Mouse (Mus musculus): Measurements from ENCODE around the gene Ssbp4.
A peak's percentile ranks its signal among the peaks of the same experiment; 100 is the strongest.

Ssbp4 gene

DNA sequence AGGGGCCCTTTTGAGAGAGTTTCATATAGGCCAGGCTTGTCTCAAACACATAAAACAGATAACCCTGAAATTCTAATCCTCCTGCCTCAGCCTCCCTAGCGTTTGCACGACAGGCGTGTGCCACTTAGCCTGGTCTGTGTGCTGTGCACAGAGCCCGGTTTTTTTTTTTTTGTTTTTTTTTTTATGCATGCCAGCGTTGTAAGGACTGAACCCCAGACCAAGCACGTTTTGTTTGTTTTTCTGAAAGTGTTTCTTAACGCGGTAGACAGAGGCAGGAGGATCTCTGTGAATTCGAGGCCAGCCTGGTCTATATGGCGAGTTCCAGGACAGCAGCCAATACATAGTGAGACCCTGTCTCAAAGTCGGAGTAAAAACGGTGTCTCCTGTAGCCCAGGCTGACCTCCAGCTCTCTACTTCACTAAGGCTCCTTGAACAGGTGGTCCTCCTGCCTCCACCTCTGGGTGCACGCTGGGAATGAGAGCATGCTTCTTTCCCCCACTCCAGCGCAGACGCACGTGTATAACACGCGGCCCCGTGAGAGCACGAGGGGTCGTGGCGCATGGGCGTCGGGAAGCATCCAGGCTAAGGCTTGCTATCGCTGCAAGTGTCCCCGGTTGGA, at the start of gene Ssbp4:
TSS of gene Ssbp4 (minus strand) at position 124 of the 619 bp plus-strand sequence.
- no peak for DNase-seq (ENCODE audit: low read depth, low spot score)

DNA sequence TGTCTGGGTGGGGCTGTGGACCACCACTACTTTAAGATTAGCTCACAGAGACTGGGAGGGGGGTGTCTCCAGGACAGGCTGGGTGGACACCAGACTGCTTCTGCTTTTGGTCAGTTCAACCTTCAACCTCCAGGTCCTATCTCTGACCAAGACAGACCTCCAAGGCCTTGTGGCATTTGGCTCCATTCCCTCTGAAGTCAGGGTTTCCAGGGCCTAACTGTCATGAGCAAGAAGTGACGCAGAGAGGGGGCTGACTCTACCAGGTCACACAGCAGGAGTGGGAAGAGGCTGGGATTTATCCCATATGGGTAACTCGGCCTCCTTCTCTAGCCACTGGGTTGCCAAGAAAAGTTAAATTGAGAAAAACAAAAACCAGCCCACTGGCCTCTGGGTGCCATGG, 49.1 kb upstream of the Ssbp4 start:
- DNase-seq (ENCODE audit: low read depth, low spot score), result no peak

DNA sequence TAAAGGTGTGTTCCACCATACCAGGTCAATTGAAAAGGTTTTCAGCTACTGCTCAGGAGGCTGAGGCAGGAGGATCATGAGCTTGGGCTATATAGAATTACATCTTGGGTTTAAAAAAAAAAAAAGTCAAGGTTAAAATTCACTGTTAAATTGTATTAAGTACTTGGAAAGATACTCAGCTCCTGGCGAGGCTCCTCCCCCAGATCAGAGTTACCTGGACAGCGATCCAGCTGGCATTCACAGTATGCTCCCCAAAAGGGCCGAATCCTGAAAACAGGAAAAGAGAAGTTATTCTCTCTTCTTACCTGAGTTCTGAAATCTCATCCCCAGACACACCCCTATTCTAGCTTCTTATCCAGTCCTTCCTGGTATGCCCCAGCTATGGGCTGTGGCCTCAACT, 48.5 kb upstream of the Ssbp4 start:
- DNase-seq (ENCODE audit: low read depth, low spot score), result no peak

DNA sequence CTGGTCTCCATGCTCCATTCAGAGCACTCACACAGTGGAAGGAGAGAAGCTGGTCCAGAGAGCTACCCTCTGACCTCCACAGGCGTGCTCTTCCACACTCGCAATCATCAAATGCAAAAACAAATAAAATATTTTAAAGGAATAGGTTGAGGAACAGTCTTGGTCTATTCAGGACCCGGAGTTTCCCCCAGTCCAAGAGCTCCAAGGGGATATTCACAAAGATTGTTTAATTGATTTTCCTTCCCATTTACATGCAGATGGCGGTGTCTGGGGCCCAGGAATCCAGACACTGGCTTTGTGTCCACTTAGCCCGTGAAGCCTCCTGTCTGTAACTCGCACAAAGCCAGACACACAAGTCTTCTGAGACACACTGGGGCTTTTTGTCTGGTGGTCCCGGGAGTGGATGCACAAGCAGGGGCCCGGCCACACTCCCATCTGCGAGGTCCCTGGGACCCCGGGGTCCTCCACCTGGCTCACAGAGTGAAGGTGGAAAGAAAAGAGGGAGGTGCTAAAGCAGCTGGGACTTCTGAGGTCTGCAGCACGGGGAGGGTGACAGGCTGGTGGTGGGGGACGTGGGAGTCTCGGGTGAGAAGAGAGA, 47.6 kb upstream of the Ssbp4 start:
- no peak for DNase-seq (ENCODE audit: low read depth, low spot score)

DNA sequence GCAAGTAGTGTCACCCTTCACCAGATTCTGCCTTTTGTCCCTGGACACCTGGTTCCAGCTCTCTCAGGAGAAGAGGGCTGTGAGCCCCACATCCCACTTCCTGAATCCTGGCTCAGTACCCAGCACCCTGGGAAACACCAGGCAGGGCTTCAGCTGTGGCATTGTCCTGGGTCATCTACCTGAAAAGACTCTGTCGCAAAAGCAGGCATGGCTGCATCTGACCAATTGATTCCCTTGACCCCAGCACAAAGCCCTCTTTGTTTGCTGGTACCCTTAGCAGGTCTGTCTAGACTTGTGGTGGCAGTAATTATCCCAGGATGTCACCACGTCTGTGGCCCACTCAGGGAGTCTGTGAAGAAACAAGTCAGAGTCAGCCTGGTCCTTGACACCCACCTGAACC, 46.8 kb upstream of the Ssbp4 start:
- DNase-seq (ENCODE audit: low read depth, low spot score), result no peak

DNA sequence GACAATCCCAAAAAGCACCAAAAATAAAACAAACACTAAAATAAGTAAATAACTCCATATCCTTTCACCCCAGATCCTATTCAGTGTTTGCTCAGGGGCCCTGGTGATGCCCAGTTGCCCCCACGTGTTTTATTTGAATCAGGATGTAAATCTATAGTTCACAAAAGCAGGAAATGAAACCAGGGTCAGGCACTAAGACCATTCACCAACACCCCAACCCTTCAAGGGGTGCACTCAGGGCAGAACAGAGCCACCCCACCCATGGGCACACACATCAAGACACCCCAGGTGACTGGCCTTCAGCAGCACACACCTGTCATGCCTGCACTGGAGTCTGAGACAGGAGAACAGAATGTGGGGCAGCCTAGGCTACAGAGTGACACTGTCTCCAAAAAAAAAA, 45.4 kb upstream of the Ssbp4 start:
- no peak for DNase-seq (ENCODE audit: low read depth, low spot score)

DNA sequence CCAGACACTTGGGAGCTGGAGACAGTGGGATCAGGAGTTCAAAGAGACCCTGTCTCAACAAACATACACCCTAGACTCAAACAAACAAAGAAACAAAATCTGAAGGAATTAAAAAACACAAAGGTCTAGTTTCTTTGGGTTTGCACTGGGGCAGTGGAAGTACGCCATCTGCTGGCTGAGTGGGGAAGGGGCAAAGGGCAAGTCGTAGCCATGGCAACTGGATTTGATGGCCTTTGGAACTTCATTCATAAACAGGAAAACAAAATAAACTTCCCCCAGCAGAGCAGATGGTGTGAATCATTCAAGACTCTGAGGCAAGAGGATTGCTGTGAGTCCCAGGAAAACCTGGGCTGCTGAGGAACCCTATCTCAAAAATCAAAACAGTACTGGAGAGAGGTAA, 44.6 kb upstream of the Ssbp4 start:
- DNase-seq (ENCODE audit: low read depth, low spot score), result peak; percentile 65

DNA sequence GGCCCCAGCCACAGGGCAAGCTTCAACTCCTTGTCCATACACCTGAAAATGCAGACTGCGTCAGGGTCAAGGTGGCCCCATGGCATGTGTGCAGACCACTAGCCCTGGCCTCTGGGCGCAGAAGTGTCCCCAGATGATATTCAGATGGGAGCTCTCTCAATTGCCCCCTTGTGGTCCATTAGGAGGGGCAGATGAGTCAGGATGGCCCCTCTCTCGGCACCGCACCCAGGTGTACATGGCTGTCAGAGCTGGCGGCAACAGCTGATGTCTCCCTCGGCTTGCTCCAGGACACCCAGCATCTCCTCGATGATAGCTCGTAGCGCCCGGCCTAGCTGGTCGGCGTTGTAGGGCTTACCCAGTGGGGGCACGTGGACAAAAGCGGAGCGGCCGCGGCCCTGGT, 41.7 kb upstream of the Ssbp4 start:
- no peak for DNase-seq (ENCODE audit: low read depth, low spot score)

DNA sequence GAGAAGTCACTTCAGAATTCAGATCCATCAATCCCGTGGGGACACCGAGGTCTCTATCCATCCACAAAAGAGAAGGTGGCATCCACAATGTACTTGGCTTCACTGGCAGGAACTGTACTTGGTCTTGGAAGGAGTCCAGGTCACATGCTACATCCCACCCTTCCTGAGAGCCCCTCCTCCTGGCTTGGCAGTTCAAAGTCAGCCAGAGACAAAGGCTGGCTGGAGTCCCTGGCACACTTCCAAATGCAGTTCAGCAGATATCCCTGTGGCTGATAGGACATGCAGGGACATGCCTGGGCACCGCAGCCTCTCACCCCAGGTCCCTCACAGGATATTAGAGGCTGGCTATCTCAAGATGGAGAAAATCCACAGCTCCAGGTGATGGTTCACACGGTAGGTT, 40.7 kb upstream of the Ssbp4 start:
- peak; percentile 92 for DNase-seq (ENCODE audit: low read depth, low spot score)

DNA sequence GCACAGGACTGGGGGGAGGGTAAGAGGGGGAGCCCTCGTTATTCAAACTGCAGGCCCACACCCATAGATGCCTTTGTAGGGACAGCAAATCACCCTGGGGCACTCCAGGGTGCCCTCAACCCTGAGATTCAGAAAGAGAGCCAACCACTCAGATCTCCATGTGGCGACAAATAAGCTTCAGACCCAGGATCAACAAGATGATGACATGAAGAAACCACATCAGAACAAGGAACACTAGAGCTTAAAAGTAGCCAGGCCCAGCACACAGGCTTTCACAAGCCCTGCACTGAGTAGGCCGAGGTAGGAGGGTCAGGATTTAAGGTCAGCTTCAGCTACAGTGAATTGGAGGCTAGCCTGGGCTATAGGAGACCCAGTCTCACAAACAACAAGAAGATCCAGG, 40.2 kb upstream of the Ssbp4 start:
- DNase-seq (ENCODE audit: low read depth, low spot score), result no peak

DNA sequence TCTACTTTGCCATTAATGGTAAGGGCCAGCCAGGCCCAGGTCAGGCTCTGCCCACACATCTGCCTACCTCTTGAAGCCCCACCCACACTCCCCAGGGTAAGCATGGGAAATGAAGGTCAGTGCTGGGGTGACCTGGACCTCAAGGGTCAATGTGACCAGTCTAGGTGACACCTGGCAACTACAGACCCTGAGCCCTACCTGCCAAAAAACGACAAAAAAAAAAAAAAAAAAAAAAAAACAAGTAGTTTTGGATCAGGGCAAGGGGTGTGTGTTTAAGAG, 39.4 kb upstream of the Ssbp4 start:
- no peak for DNase-seq (ENCODE audit: low read depth, low spot score)

DNA sequence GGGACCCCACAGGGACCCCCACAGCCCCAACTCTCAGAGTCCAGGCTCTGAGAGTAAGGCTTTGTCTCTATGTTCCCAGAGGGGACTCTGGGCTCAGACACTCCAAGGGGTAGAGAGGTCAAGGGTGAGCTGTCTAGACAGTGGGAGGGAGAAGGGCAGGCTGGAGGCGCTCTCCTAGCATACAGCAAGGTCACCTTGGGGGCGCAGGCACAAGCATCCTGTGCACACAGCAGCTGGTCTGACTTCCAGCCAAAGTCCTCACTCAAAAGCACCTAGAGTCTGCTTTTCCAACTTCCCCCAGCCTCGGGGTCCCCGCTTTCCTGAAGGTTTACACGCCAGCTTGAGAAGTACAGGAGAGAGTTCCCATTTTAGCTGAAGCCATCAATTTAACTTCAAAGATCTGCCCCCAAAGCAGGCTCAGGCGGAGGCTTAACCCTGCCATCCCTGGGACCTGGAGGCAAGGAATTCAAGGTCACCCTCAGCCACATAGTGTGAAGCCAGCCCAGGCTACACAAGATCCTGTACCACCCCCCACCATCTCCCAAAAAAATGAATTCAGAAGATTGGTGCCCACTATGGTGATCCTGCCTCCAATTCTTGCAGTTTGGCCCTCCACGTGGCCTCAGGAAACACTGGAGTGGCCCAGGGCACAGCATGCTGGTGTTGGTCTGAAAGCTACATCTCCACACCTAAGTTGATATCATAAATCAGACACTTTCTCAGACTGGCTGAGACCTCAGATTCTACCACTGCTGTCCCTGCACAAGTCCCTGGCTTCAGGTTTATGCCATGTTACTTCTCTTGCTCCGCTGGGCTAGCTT, 38.9 kb upstream of the Ssbp4 start:
- DNase-seq (ENCODE audit: low read depth, low spot score), result peak; percentile 88

DNA sequence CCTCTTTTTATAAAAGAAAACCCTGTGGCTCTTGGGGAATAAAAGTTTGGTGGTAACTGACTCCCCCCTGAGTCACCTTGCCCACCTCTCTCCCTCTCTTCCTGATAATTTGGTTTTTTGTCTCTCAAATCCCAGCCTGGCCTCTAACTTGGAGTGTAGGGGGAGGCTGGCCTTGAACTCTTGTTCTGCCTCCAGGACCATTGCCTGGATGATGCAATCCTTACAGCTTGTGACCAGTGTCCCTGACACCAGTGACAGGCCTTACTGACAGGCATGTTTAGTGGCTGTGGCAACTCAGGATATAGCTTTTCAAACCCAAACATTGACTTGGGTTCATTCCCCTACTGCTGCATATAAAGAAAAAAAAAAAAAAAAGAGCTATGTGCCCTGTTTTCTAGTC, 38.1 kb upstream of the Ssbp4 start:
- DNase-seq (ENCODE audit: low read depth, low spot score), result no peak

DNA sequence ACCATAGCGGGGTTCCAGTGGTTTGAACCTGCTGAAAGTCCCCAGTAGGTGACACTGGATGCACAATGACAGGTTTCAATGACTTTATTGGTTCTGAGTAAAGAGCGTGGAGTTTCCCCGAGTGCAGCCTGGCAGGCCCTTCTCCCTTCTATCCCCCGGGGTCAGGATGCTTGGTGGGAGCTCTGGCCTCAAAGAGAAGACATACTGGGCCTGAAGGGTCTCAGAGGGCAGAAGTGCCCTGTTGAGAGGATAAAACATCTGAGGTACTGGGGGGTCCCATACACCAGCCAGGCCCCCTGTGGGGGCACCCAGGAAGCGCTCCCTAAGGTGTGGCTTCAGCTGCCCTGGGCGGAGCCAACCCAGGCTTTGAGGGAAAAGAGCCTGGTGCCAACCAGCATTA, 37.7 kb upstream of the Ssbp4 start:
- no peak for DNase-seq (ENCODE audit: low read depth, low spot score)

DNA sequence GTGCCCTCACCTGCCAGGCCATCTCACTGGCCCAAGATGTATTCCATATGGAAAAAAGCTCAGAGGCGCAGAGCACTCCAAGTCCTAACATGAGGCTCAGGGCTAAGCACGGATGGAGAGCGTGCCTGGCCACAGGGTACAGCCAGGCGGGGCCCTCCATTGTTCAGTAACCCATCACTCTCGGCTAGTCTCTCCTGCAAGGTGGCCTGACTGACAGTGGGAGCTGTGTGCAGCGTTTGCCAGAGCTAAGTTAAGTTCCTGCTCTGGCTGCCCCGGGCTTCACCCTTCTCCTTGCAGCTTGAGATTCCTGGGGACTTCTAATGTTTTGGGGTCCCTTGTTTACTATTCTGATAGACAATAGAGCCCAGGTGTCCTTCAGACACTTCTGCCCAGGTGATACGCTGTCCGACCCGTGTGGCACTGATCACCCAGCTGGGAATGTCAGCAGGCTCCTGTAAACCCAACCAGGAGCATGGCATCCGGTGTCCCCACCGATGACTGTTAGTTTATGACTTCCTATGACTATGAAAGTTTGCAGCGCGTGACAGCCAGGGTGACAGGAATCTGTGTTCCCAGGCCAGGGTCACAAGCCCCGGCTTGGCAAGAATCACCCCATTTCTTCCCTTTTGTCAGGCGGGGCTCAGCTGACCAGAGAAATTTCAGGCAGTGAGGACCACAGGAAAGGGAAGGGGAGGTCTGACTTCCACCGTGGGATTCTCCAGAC, 37.0 kb upstream of the Ssbp4 start:
- DNase-seq (ENCODE audit: low read depth, low spot score), result no peak

DNA sequence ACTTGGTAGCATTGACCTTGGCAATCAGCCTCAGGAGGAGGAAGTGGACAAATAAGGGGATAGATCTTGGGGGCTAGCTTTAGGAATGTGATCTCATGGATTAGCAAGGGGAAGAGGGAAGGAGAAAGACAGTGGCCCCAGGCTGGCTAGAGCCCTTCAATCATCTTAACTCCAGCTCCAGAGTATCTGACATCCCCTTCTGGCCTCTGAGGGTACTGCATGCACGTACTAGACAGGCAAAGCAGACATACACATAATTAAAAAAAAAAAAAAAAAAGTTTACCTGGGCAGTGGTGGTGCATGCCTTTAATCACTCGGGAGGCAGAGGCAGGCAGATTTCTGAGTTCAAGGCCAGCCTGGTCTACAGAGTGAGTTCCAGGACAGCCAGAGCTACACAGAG, 35.4 kb upstream of the Ssbp4 start:
- peak; percentile 93 for DNase-seq (ENCODE audit: low read depth, low spot score)

DNA sequence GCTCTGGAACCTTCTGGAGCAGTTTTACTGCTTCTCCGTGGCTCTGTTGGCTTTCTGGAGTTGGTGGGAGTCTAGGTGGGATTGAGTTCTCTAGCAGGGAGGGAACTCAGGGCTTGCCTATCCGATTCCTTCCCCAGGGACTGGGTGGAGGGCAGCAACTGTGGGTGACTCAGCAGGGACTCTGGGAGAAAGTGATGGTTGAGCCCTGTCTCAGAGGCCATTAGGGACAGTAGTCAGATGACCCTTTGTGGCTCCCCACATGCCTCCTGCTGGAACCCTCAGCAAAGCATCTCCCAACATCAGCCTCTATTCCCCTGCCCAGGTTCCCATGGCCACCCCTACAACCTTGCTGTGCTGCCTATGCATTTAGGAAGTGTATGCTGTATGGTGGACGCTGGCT, 34.3 kb upstream of the Ssbp4 start:
- no peak for DNase-seq (ENCODE audit: low read depth, low spot score)

DNA sequence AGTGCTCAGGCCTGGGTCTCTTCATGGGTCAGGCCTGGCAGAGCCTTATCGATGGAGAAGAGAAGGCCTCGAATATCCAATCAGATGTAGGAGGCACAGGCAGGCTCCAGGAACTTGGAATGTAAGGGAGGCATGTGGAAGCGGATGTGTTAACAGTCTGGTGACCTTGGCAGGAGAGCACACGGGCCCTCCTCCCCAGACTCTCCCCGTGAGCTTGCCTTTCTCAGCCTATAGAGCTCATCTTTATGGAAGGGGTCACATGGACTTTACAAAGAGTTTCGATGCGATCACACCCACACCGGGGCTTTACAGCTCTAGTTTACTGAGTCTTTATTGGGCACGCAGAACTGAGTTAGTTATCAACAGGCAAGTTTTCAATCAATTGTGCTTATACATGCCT, 30.1 kb upstream of the Ssbp4 start:
- peak; percentile 81 for DNase-seq (ENCODE audit: low read depth, low spot score)

DNA sequence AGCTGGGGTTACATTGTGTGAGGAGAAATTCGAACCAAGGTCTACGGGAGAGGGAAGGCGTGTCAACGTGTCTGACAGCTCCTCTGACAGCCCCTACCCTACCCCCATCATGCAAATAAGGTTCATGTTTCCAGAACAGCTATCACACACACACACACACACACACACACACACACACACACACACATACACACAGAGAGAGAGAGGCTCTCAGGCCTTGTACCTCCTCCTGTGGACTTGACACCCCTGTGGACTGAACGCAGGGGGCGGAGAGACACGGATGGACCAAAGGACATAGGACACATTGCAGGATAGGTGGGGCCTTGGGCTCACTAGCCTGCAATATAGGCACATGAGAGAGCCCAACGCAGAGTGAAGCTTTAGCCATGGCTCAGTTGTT, 28.2 kb upstream of the Ssbp4 start:
- no peak for DNase-seq (ENCODE audit: low read depth, low spot score)

DNA sequence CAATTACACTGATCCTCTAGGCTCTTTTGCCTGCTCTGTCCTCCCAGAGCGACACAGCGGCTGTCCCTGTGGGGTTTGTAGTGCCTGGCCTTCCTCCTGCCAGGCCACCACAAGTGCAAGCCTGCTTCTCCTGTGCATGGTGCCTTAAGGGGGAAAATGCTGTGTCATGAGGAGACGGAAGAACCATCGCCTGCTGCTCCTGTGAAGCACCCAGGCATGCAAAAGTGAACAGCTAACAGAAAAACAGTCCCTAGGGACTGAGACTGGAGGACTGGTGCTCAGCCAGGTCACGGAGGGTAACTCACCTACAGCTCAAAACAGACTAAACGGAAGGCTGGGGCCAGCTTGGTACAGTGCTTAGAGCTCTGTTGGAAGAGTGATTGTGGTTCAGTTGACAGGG, 26.9 kb upstream of the Ssbp4 start:
- no peak for DNase-seq (ENCODE audit: low read depth, low spot score)

DNA sequence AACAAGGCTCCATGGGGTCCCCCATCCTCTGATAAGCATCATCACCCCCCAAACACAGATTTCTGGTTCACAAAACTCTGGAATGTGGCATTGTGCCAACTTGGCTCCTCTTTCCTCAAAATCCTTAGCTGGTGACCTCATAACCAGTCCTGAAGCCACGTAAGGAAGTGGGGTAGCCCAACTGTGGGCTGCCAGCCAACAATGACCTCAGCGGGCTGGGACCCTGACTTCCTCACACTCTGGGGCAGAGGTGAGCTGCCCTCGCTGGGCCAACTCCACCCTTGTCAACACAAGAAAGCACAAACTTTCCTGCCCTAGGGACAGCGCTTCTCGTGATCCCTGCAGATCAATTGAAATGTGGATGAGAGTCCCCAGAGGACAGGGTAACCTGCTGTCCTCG, 25.4 kb upstream of the Ssbp4 start:
- DNase-seq (ENCODE audit: low read depth, low spot score), result no peak

DNA sequence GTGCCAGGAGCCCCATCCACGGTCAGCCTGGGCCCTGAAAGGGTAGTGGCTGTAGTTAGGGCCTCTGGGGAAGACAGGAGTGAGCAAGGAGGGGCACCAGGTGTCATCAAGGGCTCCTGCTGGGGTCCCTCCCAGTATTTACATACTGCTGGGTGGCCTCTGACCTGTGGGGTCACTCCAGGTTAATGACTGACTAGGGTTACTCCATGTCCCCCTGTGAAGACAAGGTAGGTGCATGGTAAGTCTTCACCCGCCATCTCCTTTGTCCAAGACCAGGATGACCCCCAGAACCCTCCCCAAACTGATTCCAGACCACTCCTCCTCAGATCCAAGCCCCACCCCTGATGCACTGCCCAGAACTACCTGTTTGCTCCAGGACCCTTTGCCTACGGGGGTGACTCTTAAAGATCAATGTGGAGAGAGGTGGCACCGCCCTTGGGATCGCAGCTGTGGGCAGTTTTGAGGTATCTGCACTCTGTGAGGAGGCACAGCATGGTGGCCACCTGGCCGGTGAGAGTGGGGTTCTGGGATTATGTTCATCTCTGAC, 23.7 kb upstream of the Ssbp4 start, which contains the start of gene Gdf15:
TSS of gene Gdf15 (minus strand) at position 111 of the 547 bp plus-strand sequence.
- DNase-seq (ENCODE audit: low read depth, low spot score), result peak; percentile 69

All from R1 (cell line).